Mouse (Mus musculus) monocyte, adult 2 months (primary cell): ENCODE data around the gene Stim1.
"Not testable (repeated sequence)": the region's sequence is repeated elsewhere in the genome, so short reads cannot be mapped to it uniquely, and the experiment has no call there.

Experiments used
- DNase-seq, 2 experiments: peaks; one replicate each; pipeline ENCODE4 v3.0.0; 2022; ENCODE audit warnings: low spot score in 2 of 2, low read depth in 1 of 2

Gene Stim1

DNA sequence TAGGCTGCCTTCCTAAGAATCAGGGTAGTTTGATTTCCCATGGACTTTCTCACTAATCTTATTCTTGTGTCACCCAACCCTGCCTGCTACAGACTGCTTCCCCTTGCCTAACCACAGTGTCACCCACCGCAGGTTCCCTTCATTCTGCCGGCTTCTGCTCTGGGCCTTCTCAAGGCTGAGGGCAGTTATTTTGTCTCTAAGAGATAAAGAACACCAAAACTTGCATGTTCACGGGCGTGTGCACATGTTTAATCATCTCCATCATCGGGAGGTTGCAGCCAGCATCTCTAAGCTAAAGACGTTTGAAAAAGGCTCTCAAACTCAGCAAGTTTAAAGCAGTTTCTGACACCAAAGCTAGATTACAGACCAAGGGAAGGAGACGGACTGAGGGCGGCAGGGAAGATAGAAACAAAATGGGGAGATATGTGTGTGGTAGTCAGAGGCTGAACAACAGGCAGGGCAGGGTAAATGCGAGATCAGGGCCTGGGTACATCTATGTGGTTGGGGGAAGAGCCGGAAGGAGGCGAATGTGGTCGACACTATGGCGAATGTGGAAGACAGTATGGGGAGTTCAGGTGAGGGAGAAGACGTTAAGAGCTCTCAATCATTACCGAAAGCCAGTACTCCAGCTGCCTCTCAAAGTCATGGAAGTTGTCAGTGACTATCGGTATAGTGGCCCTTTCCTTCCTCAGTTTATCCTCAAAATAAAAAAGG, 18.8 kb upstream of the Stim1 start:
- DNase-seq = peak; percentile 46 to 55

DNA sequence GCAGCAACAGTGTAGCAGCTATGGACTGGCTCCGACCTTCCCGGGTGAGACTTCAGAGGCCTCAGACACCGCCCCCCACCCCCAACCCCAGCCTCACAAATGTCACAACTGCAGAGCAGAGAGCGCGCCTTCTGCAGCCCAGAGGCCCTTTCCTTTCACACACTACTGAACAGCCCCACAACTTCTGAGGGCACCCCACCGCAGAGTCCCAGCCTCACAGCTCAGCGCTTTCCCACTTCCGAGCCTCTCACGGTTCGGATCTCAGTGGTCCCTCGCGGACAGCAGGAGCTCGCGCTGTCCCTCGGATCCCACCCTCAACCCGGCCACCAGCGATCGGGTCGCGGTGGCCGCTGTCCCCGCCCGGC, 18.1 kb upstream of the Stim1 start:
- DNase-seq = no peak

DNA sequence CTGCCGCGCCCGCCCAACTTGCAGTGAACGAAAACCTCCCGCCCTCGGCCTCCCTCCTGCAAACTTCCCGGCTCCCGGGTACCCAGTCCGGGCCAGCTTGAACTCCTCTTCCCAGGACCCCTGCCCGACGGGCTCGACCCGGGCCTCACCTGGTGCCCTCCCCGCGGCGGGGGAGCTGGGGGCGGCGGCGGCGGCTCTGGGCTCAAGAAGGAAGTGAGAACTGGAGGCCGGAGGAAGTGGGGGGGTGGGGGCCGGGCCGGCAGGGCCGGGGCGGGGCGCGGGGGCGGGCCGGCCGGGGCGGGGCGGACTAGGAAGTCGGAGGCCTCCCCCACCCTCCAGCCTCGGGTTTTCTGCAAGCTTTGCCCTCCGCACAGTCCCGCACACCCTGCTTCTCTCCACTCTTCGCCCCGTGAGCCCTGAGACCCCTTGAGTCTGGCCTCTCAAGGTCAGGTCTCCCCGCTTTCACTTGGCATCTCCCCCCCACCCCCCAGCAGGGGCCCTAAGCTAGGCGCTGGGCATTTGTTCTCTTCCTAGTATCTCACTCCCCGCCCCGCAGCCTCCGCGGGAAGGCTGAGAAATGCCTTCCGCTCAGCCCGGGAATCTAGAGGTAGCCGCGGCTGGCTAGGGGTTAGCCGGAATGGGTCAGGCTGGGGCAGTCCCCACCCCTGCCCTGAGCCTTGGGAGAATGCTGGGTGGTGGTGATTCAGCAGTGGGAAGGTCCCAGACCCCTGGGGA, 17.5 kb upstream of the Stim1 start:
- peak; percentile 36 to 67 for DNase-seq

DNA sequence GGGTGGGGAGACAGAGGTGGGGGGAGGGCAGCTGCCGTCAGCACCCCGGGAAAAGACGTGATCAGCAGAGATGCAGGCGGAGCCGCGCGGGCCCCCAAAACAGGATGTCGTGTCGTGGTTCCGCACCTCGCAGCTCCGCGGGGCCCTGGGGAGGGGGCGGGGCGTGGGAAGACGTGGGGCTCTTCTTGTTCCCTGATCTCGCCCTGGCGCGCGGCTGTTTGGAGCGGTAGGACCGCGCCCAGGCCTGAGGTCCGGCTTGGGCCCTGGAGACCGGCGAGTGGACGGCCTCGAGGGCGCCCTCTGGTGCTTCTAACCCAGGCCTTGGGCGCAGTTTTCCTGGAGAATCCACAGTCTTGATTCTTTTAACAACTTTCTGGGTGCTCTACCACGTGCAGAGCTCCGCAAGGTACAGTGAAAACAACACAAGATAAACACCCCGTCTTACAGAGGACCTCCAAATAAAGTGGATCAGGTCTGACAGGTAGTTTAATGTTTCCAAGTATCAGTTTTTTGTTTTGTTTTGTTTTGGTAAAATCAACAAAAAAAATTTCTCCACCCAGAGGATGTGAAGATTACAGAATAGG, 16.9 kb upstream of the Stim1 start:
- peak; percentile 89 to 95 for DNase-seq

DNA sequence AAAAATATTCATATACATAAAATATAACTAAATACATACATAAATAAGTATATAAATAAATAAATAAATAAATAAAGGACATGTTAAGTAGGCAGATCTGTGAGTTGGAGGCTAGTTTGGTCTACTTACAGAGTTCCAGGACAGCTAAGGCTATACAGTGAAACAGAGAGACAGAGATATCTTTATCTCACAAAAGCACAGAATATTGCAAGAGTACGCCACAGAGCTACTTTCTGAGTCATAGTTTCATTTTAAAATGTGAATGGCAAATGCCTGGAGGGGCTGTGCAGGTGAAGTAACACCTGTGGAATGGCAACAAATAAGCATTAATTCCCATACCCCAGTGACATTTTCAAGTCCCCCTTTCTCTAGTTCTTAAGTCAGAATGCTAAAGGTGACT, 14.0 kb upstream of the Stim1 start:
- no peak for DNase-seq

DNA sequence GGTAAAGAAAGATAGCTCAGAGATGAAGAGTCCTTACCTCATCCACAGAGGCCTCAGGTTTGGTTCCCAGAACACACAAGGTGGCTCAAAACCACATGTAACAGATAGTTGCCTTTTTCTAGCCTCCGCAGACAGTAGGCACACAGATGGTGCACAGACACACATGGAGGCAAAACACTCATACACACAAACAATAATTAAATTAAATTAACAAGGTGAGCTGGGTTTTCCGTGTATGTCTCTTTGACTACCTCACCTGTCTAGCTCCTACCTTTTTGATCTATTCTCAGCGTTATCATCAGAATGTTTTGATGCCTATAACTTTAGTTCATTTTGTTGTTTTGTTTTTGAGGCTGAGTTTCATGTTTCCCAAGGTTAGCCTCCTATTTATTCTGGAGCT, 11.7 kb upstream of the Stim1 start, which contains the start of gene Rhog:
Rhog (minus strand) TSS at position 101 of the 400 bp plus-strand sequence.
- DNase-seq = no peak

DNA sequence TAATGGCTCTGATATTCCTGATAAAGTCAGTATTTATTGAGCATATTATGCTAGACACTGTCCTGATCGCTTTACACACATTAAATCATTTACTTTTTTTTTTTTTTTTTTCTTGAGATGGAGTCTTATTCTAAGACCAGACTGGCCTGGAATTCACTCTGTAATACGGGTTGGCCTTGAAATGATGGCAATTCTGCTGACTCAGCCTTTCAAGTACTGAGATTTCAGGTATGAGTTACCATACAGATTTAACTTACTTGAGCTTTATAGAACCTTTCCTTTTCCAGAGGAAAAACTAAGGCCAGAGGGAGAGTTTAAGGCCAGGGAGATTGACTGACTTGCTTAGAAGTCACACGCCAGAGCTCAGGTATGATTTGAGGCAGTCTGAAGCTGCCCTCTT, 11.0 kb upstream of the Stim1 start:
- no peak for DNase-seq

DNA sequence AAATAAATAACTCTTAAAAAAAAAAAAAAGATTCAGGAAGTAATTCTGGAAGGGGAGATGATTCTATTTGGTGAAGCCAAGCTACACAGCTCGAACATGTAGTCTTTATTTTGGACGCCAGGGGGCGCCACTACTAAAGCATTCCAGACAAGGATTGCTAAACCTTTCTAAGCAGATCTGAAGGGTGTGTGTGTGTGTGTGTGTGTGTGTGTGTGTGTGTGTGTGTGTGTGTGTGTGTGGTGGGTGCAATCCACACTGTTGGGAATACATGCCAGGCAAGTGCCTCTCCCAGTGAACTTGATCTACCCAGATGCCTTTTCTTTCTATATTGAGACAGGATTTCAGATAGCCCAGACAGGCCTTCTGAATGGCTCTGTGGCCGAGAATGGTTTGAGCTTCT, 9.4 kb upstream of the Stim1 start:
- DNase-seq = peak; percentile 47 to 75

DNA sequence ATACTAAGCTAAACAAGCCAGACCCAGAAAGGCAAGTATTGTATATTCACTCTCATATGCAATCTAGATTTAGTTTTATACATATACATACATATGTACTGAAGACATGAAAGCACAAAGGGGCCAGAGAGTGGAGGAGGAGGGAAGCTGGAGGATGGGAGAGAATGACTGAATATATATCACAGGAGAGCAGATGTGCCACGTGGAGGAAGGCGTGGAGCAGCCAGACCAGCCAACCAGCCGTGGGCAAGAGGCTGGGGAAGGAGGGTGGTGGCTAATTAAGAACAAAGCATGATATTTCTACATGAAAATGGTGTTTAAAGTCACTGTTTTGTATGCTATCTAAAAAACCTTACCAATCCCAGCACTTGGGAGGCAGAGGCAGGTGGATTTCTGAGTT, 8.9 kb upstream of the Stim1 start:
- DNase-seq = no peak

DNA sequence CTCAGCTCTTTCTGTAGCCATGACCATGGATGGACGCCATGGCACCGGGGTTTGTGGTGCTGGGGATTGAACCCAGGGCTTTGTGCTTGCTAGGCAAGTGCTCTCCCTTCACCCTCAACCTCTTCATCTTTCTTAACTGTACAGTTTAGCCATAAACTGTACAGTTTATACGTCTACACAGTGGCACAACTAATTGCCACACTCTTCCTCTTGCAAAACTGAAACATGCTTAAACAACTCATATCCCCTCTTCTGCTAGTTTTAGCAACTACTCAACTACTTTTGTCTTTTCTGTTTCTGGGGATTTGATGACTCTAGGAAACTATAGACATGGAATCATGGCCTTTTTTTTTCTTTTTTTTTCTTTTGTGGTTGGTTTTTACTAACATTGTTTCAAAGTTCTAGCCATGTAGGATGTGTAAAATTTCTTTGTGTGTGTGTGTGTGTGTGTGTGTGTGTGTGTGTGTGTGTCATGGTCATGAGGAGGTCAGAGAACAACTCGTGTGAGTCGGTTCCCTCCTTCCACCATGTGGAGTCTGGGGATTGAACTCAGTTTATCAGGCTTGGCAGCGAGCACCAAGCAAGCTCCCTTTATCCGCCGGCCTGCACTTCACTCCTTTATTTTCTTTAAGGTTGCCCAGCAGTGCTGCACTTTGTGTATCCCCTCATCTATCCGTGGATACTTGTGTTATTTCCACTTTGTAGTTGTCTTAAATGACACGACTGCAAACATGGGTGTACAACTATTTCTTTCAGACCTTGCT, 7.7 kb upstream of the Stim1 start:
- DNase-seq = no peak

DNA sequence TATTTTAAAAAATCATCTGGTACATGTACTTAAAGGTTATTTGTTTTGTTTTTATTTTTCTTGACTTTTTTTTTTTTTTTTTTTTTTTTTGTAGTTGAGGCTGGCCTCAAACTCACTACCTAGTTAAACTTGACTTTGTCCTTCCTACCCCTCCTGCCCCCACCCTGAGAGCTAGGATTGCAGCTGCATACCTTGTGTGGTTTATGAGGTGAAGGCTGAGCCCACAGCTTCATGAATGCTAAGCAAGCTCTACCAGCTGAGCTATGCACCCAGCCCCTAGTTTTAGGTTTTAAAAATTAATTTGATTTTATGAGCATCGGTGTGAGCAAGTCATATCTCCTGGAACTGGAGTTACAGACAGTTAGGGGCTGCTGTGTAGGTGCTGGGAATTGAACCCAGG, 7.1 kb upstream of the Stim1 start:
- DNase-seq = no peak

DNA sequence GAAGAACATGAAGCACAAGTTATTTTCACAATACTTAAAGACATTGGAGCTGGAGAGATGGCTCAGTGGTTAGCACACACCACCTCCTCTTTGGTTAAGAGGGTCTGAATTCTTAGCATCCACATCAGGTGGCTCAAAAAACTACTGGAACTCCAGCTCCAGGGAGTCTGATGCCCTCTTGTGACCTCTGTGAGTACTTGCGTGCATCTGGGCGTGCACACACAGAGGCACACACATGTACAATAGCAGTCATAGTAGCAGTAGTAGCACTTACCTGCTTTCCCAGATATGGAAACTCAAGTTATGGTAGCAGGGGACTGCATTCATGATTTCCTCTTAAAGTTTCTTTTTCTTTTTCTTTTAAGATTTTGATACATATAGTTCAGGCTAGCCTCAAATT, 4.6 kb upstream of the Stim1 start:
- DNase-seq = no peak

DNA sequence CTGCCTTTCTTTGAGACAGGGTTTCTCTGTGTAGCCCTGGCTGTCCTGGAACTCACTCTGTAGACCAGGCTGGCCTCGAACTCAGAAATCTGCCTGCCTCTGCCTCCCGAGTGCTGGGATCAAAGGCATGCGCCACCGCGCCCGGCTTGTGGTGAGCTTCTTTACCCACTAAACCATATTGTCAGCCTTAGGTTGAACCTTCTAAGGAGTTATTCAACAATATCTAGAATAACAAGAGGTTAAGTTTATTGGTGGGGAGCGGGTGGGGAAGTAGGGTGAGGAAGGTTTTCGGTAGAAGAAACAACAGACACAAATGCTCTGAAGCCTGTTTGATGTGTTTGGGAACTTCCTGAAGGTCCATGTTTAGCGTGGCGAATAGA, 1.6 kb upstream of the Stim1 start:
- not testable (repeated sequence) for DNase-seq

DNA sequence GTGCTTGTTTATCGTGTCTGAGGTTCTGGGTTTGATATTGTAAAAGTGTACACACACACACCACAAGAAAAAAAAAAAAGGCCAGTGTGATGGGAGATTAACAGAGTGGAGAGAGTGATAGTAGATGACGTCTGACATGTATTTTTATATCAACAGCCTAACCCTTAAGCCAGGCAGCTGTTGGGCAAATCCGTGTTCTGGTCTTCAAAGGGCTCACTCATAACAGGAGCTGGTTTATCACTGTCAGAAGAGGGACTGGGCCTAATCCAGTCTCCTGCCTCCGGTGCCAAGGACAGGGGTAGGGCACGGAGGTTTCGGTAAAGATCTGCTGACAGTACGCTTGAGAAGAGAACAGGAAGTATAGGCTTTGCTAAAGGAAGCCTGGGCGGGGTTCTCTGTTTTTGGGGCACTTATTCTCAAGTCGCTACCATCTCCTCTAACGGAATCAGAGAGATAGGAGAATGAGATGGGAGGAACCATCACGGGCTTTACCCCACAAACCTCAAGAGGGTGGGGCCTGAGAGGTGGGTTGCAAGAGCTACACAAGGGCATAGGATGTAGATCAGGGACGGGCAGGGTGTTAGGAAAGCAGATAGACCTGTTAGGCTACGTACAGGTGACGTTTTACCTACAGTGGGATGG, 1.1 kb upstream of the Stim1 start:
- DNase-seq = peak; percentile 47 to 70

DNA sequence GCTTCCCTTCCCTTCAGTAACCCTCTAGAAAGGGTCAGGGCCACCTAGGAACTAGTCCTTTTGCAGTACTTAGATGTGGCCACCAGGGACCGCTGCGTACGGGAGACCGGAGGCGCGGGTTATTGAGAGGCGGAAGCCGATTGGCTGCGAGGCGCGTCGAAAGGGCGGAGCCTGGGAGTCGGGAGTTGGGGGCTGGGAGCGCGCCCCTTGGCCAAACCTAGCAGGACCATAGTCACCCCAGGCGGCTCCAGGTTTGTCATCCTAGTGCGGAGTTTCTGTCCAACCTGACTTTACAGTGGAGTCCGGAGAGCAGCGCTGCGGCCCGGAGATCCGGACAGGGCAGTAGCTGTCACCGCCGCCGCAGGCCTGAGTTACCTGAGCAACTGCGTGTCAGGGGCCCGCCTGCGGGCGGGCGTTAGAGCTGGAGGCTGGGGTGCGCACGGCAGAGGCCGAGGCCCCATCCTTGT, 460 bp upstream of the Stim1 start:
- DNase-seq = peak; percentile 75 to 91

DNA sequence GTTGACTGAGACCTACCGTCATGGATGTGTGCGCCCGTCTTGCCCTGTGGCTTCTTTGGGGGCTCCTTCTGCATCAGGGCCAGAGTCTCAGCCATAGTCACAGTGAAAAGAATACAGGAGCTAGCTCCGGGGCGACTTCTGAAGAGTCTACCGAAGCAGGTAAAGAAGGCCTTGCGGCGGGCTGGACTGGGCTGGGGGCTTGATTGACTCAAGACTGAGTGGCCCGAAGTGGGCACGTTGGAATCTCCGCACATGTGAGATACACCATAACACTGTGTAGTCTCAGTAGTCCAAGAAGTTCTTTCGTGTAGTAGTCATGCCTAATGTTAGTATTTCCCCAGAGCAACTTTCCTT, 766 bp downstream of the Stim1 start:
- DNase-seq = no peak

DNA sequence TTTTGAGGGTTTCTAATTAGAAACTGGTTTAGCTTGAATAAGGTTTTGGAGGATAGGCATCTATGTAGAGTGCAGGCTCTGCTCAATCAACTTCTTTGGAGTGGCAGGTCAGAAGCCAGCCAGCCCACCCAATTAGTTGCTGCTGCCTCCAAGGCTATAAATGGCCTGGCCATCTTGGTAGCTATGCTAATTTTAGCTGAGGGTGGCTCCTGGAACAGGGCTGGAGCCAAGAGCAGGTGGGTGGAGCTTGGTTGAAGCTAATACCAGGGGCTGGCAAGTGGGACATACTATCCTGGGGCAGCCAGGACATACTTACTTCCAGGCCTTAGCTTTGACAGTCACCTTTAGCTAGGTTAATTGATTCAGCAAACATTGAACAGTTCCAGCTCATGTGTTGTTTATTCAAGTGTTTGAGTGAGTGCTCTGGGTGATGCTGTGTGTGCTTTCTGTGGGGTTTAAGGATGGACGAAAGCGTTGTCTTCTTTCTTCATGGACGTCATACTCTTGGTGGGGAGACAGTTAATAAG, 4.9 kb downstream of the Stim1 start:
- DNase-seq = no peak

DNA sequence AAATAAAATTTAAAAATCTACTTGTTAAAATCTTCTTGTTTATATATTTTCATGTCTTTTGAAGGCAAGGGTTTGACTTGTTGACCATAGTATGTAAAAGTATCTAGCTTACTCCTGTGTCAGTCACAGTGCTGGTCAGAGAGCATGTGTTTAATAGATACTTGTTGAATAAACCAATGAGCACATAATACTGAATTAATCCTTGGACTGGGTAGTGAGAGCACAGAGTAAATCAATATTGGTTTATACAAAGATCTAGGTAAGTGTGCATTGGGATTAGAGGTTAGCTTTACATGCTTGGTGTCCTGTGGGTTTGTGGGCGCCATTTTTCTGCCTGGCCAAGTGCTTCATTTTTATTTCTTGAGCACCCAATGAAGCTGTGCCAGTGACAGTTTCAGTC, 13.8 kb downstream of the Stim1 start:
- no peak for DNase-seq

DNA sequence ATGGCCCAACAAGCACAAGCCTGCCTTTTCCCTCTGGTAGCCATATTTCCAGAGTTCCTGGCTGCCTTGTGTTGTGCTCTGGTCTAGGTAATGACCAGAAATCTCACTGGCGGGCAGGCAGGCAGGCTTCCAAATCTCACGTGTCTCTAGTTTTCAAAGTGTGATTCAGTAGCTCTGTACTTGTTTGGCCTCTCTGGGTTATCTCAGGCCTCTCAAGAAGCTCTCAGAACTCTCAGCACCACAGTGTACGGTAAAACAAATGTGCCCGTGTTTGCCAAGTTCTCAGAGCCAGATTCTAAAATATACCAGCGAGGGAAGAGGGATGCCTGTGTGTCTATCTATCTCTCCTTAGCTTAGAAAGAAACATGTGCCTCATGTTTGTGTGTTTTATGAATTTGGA, 14.7 kb downstream of the Stim1 start:
- DNase-seq = no peak

DNA sequence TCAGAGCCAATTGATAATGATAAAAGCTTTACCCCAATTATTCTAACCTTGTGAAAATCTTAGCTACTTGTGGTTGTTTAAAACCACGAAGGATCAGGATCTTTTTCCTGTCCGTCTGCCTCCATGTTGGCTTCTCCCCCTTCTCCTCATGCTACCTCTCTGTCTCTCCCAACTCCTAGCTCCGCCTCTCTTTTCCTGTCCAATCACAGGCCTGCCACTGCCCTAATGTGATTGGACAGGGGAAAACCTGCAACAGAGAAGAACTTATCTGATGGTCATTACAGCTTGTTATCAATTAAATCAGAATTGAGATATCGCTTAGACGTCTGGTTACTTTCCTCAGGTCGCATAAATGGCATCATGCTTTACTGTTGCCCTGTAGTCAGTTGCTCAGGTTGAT, 21.9 kb downstream of the Stim1 start:
- no peak for DNase-seq

DNA sequence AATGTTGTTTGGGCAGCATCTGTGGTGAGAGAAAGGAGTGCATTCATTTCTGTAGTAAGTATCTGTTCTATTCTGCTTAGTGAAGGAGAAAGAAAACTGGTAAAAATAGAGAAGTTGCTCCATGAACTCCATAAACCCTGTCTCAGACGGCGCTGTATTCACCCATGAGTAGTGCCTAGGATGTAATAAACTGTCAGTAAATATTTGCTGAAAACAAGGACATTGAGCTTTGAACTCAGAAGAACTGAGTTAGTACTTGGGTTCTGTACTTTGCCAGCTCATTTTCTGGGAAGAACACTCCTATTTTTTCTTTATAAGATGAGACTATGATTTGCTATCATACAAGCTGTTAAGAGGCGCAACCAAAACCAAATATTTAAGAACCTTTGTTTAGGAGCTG, 24.6 kb downstream of the Stim1 start:
- DNase-seq = no peak
